Mouse (Mus musculus): ENCODE data around the gene Gdpd3.

The Gdpd3 gene

DNA sequence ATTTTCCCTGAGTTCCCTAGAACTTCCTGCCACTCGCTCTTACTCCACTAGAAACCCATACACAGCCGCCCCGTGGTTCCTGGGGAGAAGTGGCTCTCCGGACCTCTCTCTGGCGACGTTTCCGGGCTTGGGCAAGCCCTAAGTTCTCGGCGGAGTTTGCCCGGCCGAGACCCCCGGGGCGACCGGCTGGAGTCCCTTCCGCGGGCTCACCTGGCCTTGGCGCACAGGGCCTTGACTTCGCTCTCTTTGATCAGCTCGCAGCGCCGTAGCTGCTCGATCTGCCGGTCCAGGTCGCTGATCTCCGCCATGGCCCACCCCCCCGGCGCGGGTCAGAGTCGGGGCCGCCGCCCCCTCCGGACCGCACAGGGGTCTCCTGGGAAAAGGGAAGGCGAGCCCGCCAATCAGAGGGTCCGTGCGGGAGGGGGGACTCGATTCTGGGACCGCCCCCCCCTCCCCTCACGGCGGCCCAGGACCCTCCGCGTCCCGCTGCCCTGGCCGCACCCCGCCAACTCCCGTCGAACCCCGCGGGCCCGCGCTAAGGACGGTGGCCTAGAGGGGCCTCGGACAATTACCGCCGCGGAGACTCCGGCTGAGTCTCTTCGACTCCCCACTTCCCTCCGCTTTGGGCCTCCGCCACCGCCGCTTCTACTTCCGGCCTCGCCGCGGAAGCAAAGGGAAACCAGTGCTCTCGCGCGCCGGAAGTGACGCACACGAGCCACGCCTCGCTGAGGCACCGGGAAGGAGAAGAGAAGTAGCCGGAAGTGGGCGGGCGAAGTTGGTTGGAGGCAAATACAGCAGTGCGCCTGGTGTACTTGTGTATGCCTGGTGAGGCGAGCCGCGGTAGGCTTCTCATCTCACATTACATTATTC lies 26.0 kb downstream of the Gdpd3 start, which contains the start of gene Ppp4c:
TSS of gene Ppp4c (minus strand) at position 646 of the 870 bp plus-strand sequence.
- peak; percentile 96 to 98 for DNase-seq

DNA sequence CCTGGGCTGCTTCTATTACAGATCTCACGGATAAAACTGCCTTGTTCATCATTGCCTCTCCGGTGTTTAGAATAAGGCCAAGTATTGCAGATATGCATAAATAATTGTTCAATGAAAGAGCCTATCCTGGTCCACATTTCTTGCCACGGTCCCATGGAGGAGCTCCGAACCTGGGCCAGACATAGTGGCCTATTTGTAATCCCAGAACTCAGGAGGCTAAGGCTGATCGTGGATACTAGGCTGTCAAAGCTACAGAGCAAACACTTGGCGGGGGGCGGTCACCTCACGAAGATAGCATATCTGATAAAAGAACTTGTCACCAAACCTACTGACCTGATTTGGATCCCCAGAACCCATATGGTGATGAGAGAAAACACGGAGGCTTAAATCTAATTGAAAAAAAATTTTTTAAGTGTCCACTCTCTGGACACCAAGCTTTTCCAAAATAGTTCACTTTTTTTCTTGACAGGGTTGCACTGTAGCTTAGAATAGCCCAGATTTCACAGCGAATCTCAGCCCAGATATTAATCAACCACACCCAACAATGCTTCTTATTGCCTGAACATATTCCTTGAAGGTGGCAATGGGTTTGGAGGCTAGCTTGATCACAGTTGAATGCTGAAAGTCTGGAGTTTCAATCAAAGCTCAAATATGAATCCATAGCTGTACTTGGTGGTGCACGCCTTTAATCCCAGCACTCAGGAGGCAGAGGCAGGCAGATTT lies 26.7 kb downstream of the Gdpd3 start:
- DNase-seq = no peak

DNA sequence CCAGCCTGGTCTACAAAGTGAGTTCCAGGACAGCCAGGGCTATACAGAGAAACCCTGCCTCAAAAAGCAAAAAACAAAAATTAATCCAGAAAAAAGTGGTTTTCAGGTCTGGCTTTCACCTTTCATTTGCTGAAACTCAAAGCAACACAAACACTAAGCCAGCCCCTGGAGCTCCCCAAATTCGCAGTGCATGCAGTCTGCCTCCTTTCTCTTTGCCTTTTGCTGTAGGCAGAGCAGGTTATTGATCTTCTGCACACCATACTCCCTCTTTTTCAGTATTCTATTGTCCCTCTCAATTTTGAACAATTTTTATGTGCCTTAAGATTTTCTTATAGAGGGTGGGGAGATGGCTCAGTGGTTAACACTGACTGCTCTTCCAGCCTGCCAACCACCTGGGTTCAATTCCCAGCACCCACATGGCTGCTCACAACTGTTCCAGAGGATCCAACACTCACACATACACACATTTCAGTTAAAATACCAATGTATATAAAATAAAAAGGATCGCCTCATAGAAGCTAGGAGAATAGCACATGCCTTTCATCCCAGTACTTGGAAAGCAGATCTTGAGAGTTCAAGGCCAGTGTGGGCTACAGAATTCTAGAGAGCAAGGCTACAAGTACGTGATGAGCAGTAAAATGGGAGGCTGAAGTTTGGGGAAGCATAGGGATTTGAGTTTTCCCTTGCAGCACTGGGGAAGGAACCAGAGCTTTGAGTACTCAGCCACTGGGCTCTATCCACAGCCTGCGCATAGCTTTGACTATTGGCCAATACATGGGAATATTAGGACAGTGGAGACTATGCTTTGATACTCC lies 27.5 kb downstream of the Gdpd3 start:
- DNase-seq = no peak

DNA sequence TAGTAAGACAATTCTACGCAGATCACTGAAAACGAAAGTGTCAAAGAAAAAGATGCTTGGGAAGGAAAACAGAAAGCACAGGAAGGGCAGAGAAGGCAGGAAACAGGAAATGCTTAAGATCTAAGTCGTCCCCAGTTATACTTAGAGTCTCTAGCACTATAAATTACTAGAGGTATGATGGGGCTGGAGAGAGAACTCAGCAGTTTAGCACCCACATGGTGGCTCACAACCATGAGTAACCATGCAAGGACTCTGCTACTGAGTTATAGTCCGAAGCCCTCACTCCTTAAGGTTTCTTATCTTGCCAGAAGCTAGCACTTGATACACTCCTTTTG lies 28.1 kb downstream of the Gdpd3 start:
- no peak for DNase-seq

DNA sequence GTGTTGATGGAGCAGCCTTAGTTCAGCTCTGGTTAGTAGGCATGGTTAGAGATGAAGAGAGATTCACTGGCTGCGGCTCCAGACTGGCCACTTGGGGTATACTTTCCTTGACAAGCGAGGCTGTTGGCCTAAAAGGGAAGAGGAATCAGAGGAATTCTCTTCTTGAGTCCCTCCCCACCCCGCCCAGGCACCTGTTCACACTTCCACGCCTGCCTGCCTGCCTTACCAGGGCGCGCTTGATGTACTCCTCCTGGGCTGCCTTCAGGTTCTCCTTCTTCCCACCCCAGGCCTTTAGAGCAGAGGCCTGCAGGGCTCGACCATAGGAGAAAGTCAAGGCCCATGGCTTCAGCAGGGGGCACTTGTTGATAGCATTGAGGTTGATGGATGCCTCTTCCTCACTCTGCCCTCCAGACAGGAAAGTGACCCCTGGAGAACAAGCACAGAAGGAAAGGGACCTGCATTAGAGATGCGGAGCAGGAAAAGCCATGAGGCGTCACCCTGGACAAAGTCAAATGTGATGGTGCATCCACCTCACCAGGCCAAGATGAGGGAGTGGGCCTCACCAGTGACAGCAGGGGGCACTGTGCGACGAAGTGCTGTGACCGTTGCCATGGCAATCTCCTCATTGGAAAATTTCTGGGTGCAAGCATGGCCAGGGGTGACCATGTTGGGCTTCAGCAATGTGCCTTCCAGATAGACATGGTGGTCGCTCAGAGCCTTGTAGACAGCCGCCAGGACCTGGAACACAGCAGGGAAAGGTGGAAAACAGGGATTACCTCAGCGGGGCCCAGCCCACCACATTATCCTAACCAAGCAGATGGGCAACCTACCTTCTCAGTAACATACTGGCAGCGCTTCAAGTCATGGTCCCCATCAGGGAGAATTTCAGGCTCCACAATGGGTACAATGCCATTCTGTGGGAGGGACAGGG lies 29.5 kb downstream of the Gdpd3 start:
- peak in 1 of 2 experiments; percentile 42 for DNase-seq

DNA sequence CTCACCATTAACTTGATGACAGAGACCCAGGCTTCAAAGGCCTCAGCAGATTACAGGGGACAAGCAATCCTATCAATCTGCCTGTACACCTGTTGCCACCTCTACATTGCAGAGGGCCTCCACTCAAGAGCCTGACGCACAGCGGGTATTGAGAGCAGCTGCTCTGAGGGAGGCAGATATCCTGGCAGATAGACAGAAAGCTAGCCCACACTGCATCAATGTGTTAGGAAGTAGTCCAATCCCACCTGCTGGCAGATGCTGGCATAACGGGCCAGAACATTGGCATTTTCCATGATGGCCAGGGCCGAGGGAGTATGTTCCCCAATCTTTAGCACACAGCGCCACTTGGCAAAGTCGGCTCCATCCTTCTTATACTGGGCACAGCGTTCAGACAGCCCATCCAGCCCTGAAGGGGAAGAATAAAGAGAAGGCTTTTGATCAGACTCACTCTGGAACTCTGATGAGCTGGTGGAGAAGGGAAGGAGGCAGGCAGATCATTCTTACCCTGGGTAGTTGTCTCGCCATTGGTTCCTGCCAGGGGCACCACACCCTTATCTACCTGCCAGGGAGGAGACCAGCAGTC lies 30.3 kb downstream of the Gdpd3 start:
- DNase-seq = peak; percentile 64 to 74

DNA sequence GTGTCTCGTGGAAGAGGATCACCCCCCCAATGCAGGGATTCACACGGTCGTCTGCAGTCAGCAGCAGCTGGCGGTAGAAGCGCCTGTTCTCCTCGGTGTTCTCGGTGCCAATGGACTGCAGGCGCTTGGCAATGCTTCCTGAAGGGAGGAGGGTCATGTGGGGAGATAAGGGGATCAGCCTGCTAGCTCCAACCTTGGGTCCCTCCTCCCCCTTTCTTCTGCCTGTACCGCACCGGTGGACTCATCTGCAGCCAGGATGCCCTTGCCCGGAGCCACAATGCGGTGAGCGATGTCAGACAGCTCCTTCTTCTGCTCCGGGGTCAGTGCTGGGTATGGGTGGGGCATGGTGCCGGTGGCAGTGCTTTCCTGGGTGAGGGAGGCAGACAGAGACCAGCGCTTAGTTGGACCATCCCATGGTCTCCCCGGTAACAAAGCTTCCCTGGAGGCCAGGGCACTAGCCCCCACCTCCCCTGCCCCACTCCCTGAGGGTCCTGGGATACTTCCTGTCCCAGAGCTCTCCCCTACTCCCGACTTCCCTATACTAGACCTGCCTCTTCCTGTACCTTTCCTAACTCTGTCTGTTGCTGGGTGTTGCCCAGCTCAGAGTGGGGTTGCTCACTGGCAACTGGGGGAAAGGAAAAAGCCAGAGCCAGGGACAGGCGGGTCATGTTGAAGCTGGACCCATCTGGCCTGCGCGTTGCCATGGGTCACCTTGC lies 31.4 kb downstream of the Gdpd3 start, which contains the start of gene Fam57b:
TSS of gene Fam57b (plus strand) at position 258 of the 716 bp plus-strand sequence.
- peak; percentile 67 to 70 for DNase-seq

DNA sequence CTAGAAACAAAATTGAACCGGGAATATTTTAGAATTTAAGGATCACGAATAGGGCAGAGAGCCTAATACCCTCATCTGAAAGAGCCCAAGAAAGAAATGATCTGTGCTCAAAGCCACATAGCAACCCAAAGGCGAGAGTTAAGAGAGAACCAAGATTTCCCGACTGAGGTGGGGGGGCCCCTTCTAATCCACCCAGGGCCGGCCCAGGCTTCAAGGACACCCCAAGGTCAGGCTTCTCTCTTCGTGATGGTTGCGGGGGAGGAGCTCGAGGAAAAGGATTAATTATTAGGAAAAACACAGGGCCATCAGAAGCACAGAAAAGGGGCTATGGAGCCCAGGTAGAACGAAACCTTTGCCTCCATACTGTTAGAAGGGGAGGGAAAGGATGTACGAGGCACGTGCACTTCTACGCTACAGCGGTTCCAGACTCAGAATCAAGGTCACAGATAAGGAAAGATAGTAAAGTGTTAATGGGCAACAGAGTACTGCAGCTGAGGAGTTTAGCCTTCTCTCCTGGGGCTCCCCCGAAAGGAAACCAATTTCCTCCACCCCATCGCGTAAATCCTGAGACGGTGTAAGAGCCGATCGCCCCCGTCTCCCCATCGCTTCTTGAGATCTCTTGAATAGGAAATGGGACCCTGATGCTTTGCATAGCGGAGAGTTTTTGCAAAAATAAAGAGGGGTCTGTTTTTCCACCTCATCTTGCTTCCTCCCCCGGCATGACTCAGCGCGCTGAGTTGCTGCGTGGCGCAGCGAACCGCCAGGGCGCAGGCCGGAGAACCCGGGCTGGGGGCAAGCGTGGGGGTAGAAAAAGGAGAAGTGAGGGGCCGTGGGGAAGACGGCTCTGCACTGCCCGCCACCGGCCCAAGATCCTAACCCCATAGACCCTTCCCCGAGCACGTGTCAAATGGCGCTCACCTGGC lies 32.3 kb downstream of the Gdpd3 start:
- peak; percentile 47 to 63 for DNase-seq

DNA sequence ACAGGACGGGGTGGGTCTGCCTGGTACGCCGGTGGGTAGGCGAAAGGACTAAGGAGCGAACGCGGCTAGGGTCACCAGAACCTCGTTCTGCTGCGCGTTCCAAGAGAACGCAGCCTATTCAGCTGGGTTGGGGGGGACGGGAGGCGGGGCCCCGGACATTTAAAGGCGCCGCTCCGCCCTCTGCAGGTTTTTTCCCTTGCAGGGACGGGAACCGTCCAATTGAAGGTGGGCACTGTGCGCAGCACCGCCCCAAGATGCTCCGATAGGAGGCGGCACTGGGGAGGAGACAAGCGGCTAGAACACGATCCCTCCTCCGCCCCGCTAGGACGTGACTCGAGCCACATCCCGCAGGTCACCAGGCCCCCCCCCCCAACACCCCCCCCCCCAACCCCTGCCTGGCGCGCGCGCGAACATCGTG lies 32.9 kb downstream of the Gdpd3 start:
- DNase-seq = peak; percentile 97 to 98

DNA sequence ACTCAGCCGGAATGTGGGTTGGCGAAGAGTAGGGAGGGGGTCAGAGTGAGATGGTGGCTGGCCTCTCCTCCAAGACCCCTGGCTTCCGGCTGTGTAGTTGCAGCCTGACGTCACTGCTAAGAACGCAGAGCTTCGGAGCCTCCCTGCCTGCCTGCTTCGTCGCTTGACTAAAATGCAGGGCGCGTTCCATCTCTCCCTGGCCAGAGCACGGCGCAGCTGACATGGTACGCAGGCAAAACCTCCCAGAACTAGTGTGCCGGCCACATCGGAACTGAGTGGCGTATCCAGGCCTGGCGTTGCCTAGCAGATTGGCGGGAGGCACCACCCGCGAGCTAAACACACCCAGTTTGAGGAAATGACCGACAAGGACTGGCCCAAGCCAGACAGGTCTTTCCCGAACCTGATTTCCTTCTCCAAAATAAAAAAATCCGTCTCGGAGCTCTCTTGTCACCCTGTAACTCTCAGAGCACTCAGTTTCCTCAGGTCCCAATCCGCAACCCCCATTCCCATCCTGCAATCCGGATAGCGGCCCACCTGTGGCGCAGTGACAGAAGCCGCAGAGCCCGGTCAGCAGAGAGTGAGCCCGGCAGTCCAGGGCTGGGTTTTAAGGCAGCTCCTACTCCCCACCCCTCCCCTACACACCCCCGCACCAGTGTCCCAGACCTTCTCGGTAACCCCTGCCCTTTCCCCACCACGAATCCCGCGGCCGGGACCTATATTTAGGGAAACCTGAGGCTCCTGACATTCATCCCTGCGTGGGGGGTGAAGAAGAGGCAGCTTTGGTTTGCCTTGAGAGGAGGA lies 33.5 kb downstream of the Gdpd3 start:
- DNase-seq = peak; percentile 86 to 89

DNA sequence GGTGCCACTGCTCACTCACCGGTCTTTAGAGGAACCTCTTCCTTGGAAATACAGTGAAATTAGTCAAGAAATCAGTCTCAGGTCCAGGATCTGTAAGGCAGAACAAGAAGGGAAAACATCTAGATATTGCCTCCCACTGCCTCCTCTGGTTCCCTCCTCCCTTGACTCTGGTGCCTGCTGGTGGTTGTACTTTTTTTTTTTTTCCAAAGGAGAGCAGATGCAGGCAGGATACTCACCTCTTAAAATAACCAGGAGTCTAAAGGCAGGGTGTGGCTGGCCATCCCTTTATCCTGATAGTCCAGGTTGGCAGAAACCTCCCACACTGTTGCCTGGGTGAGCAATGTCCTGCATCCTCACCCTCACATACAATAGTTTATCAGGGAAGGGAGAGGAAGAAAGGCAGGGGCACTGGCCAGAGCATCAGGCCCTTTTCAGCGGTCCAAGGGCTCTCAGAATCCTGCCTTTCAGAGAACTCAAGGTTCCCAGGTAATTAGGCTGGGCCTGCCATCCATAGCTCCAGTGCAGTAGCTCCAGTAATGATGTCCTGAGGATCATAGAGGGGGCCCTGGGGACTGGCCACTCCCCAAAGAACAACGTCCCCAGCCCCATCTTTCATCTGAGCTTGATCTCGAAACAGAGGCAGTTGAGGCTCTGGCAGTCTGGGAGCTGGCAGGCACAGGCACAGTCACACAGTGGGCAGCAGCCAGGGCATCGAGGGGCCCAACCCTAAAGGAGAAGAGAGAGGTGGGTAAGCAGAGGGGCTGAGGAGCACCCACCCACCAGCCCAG lies 34.3 kb downstream of the Gdpd3 start:
- DNase-seq = peak; percentile 50 to 52

DNA sequence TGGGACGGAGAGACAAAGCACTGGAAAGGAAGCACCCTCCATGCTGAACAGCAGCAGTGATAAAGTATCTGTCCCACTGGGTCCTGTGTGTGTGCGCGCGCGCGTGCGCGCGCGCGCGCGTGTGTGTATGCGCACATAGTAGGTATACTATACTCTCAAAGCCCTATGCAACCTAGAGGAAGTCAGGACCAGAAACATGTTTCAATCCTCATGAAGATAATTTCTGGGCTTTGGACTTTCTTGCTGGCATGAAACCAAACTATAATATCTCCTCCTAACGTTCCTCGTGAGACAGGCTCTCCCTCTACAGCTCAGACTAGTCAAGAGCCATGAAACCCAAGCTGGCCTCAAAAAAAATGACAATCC lies 34.9 kb downstream of the Gdpd3 start:
- no peak for DNase-seq

DNA sequence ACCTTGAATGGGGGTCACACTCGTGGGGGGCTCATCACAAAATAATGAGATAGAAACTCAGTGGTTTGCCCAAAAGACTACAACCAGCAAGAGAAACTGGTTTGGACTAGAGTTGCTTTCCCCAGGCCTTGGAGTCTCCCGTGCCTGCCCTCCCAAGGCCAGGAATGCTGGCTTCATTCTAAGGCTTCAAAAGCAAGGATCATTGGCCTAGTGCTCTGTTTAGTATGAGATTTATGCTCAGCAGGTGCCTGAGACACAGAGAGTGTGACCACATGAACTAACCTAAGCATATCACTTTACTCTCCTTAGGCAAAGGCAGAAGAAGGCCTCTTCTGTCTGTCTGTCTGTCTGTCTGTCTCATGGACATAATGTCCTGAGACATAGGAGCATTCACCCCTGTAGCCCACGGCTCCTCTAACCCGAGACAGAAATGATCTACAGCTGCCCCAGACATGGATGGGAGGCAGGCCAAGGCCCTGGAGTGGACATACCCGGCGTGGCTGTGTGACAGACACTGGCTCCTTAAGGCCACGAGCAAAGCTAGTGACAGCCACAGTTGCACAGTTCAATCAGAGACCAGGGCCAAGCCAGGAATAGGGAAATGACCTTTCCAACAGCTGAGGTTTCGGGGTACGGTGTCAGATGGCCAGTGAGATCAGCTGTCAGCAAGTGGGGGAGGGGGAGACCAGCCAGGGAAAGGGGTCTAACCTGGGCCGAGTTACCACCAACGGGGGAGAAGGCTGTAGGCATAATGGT lies 36.2 kb downstream of the Gdpd3 start:
- DNase-seq = no peak

DNA sequence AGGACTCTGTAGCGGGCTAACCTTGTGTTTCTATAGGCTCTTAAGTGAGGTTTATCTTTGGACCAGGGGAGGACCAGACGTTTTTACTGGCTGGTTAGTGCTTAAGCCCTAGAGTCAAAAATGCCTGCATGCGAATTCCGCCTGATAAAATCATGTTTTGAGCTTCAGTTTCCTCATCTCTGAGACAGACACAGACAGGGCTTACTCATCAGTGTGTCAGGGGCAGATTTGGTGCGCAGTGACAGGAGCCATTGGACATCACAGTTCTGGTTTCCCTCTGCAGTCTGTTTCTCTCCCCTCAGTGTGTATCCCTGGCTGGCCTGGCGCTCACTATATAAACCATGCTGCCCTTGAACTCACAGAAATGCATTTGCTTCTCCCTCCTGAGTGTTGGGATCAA lies 37.0 kb downstream of the Gdpd3 start:
- DNase-seq = no peak

DNA sequence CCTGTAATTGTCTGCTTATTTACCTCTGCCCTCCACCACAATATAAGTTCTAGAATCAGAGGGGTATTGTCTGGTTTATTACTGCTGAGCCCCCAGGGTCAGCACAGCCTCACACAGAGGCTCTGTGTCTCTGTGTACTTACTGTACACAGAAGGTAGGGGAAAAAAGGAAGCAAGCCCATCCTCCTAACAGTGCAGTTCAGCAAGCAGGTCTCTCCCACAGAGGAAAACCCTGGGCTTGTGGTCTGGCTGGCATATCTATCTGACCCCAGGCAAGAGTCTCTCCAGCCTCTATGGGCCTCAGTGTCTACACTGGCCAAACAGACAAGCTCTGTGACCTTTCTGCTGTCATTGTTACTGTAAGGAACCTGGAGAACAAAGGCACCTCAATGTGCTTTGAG lies 37.6 kb downstream of the Gdpd3 start:
- no peak for DNase-seq

DNA sequence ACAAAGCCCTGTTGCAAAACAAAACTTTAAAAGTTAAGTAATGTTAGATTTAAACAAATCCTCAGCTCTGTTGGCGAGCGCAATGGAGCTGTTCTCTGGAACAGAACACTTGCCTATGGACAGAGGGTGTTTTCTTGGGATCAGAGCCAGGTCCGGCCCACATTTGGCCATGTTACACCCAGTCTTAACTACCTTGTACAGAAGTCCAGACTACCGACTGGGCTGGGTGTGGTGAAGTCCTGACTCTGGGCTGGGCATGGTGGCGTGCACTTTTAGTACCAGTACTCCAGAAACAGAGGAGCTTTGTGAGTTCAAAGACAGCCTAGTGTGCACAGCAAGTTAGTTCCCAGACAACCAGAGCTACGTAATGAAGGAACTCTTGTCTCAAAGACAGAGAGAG lies 40.8 kb downstream of the Gdpd3 start:
- no peak for DNase-seq

DNA sequence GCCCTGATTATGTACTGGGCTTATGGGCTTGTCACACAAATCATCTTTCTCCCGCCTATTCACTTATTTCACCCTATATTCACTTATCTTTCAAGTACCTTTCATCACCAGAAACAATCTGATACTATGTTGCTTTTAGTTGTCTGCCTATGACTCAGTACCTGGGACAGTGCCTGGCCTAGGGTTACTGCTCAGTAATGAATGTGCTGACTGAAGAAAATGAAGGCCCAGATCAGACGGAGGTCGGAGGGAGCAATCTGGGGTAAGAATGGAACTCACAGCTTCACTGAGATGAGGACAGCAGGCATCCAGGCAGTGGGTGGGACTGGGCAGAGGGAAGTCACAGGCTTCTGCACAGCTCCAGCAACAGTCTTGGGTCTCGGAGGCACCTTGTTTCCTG lies 41.3 kb downstream of the Gdpd3 start:
- DNase-seq = no peak
